Mouse (Mus musculus): ENCODE results near the gene Pars2. TPM values are rescaled to one million over a fixed set of nuclear protein-coding genes. Genes with fewer than 3 reads are reported as not detected.

Pars2 gene
- total and polyA plus RNA-seq, 3 experiments = 4.9 to 6.7 (median 5.9) TPM

GRCm38 (mm10) chr4:106630333-106631220 is 20.3 kb upstream of the Pars2 start:
- H3K27me3 ChIP-seq (ENCODE audit: control insufficient read depth, insufficient read depth, low read length) = no peaks in the 10 kb centered on the region
- no peak for TF ChIP-seq POLR2A (IDR thresholded peaks at IDR 0.05; ENCODE audit: insufficient read depth, low read depth, low read length)
- no peak for TF ChIP-seq EP300 (IDR thresholded peaks at IDR 0.05; ENCODE audit: insufficient read depth, low read depth, low read length)
- TF ChIP-seq CTCF (IDR thresholded peaks at IDR 0.05) = no peak; the same call in 1 of the 2 replicates
- H3K9ac ChIP-seq (ENCODE audit: low read depth, low read length) = no peak overlapping the region
- 33% methylated on average over 14 of the region's 14 CpGs for WGBS
- no peak overlapping the region for H3K27ac ChIP-seq
- peak; percentile 38 to 69 for DNase-seq
- intact Hi-C loops (cut with DNase I) = loop anchor here (1.0 to 5.0 kb wide), 2 partner anchors 78 to 532 kb away; no protein-coding TSS in a partner anchor
- H3K79me2 ChIP-seq (replicated peaks; ENCODE audit: control insufficient read depth, insufficient read depth, low read length) = no peaks in the 10 kb centered on the region
- no peak overlapping the region for H3K4me3 ChIP-seq
- no peaks in the 10 kb centered on the region for H3K4me1 ChIP-seq (ENCODE audit: control insufficient read depth, insufficient read depth, low read length)
- H3K36me3 ChIP-seq (ENCODE audit: control insufficient read depth, insufficient read depth, low read length) = no peaks in the 10 kb centered on the region

DNA sequence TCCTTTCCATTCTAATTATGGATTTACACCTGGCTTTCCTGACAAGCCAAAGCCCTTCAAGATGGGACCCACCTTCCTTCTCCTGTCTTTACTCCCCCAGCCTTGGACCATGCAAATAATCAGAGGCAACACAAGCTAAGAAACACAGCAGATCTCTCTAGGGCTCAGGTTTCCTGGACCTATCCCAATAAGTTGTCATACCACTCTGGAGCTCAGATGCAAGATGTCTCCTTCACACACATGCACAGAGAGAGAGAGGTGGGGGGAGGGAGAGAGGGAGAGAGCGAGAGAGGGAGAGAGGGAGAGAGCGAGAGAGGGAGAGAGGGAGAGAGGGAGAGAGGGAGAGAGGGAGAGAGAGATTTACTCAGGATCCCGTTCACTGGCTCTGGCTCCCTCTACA is 18.6 kb upstream of the Pars2 start:
- Histone ChIP-seq H3K36me3 (ENCODE audit: control insufficient read depth, insufficient read depth, low read length) (no peaks in the 10 kb centered on the region), H3K27ac (no peak overlapping the region)

GRCm38 (mm10) chr4:106633281-106634085 is 17.4 kb upstream of the Pars2 start:
- H3K4me3 ChIP-seq = no peak overlapping the region
- 31% methylated on average over 8 of the region's 8 CpGs for WGBS
- no peaks in the 10 kb centered on the region for H3K36me3 ChIP-seq (ENCODE audit: control insufficient read depth, insufficient read depth, low read length)
- H3K27ac ChIP-seq = no peak overlapping the region
- no peaks in the 10 kb centered on the region for H3K79me2 ChIP-seq (replicated peaks; ENCODE audit: control insufficient read depth, insufficient read depth, low read length)
- H3K4me1 ChIP-seq (ENCODE audit: control insufficient read depth, insufficient read depth, low read length) = no peaks in the 10 kb centered on the region
- TF ChIP-seq EP300 (IDR thresholded peaks at IDR 0.05; ENCODE audit: insufficient read depth, low read depth, low read length) (no peak), POLR2A (IDR thresholded peaks at IDR 0.05; ENCODE audit: insufficient read depth, low read depth, low read length) (no peak), CTCF (IDR thresholded peaks at IDR 0.05) (no peak)
- intact Hi-C loops (cut with DNase I) = loop anchor here (5.0 kb wide), 1 partner anchor 529 kb away; no protein-coding TSS in a partner anchor
- H3K9ac ChIP-seq (ENCODE audit: low read depth, low read length) = no peak overlapping the region
- no peak for DNase-seq
- H3K27me3 ChIP-seq (ENCODE audit: control insufficient read depth, insufficient read depth, low read length) = no peaks in the 10 kb centered on the region

More for the DNA sequence above, 18.6 kb upstream of the Pars2 start:
- H3K4me3 ChIP-seq = no peak overlapping the region
- no peaks in the 10 kb centered on the region for H3K79me2 ChIP-seq (replicated peaks; ENCODE audit: control insufficient read depth, insufficient read depth, low read length)
- no peak for TF ChIP-seq CTCF (IDR thresholded peaks at IDR 0.05)
- TF ChIP-seq POLR2A (IDR thresholded peaks at IDR 0.05; ENCODE audit: insufficient read depth, low read depth, low read length) = no peak
- TF ChIP-seq EP300 (IDR thresholded peaks at IDR 0.05; ENCODE audit: insufficient read depth, low read depth, low read length) = no peak
- DNase-seq = no peak
- H3K27me3 ChIP-seq (ENCODE audit: control insufficient read depth, insufficient read depth, low read length) = no peaks in the 10 kb centered on the region
- no peaks in the 10 kb centered on the region for H3K4me1 ChIP-seq (ENCODE audit: control insufficient read depth, insufficient read depth, low read length)
- H3K9ac ChIP-seq (ENCODE audit: low read depth, low read length) = no peak overlapping the region
- intact Hi-C loops (cut with DNase I) = loop anchor here (5.0 kb wide), 1 partner anchor 530 kb away; no protein-coding TSS in a partner anchor
- WGBS = 75% methylated on average over 1 of the region's 3 CpGs

- DNase-seq = no peak
- intact Hi-C loops (cut with DNase I) = loop anchor here (5.0 kb wide), 1 partner anchor 528 kb away; no protein-coding TSS in a partner anchor
- H3K9ac ChIP-seq (ENCODE audit: low read depth, low read length) = no peak overlapping the region
- no peaks in the 10 kb centered on the region for H3K79me2 ChIP-seq (replicated peaks; ENCODE audit: control insufficient read depth, insufficient read depth, low read length)
- H3K36me3 ChIP-seq (ENCODE audit: control insufficient read depth, insufficient read depth, low read length) = no peaks in the 10 kb centered on the region
- H3K4me3 ChIP-seq = no peak overlapping the region
- no peak overlapping the region for H3K27ac ChIP-seq
- H3K4me1 ChIP-seq (ENCODE audit: control insufficient read depth, insufficient read depth, low read length) = no peaks in the 10 kb centered on the region
- 41% methylated on average over 9 of the region's 9 CpGs for WGBS
- TF ChIP-seq EP300 (IDR thresholded peaks at IDR 0.05; ENCODE audit: insufficient read depth, low read depth, low read length) = no peak
- no peak for TF ChIP-seq POLR2A (IDR thresholded peaks at IDR 0.05; ENCODE audit: insufficient read depth, low read depth, low read length)
- TF ChIP-seq CTCF (IDR thresholded peaks at IDR 0.05) = no peak
- no peaks in the 10 kb centered on the region for H3K27me3 ChIP-seq (ENCODE audit: control insufficient read depth, insufficient read depth, low read length)
These were observed 16.8 kb upstream of the Pars2 start for GRCm38 (mm10) chr4:106634086-106634479.

- WGBS = 18% methylated on average over 8 of the region's 8 CpGs
These were observed 7.2 kb upstream of the Pars2 start for GRCm38 (mm10) chr4:106643483-106644217.

More at GRCm38 (mm10) chr4:106643483-106644217, 7.2 kb upstream of the Pars2 start:
- no peak for TF ChIP-seq EP300 (IDR thresholded peaks at IDR 0.05; ENCODE audit: insufficient read depth, low read depth, low read length)
- TF ChIP-seq POLR2A (IDR thresholded peaks at IDR 0.05; ENCODE audit: insufficient read depth, low read depth, low read length) = no peak
- TF ChIP-seq CTCF (IDR thresholded peaks at IDR 0.05) = no peak
- H3K9ac ChIP-seq (ENCODE audit: low read depth, low read length) = no peak overlapping the region
- H3K36me3 ChIP-seq (ENCODE audit: control insufficient read depth, insufficient read depth, low read length) = no peaks in the 10 kb centered on the region
- intact Hi-C loops (cut with DNase I) = no loop called here
- DNase-seq = no peak
- H3K4me3 ChIP-seq = no peak overlapping the region
- H3K4me1 ChIP-seq (ENCODE audit: control insufficient read depth, insufficient read depth, low read length) = peaks cover 1% of the 10 kb centered on the region
- H3K79me2 ChIP-seq (replicated peaks; ENCODE audit: control insufficient read depth, insufficient read depth, low read length) = no peaks in the 10 kb centered on the region
- no peaks in the 10 kb centered on the region for H3K27me3 ChIP-seq (ENCODE audit: control insufficient read depth, insufficient read depth, low read length)
- H3K27ac ChIP-seq = no peak overlapping the region
